Mouse (Mus musculus): ENCODE measurements around the gene Akt1s1. TPM values are rescaled to one million over a fixed set of nuclear protein-coding genes. Genes with fewer than 3 reads are reported as not detected.

Gene Akt1s1
- polyA plus RNA-seq, 1 experiment from 2014 or later, result 118 TPM

DNA sequence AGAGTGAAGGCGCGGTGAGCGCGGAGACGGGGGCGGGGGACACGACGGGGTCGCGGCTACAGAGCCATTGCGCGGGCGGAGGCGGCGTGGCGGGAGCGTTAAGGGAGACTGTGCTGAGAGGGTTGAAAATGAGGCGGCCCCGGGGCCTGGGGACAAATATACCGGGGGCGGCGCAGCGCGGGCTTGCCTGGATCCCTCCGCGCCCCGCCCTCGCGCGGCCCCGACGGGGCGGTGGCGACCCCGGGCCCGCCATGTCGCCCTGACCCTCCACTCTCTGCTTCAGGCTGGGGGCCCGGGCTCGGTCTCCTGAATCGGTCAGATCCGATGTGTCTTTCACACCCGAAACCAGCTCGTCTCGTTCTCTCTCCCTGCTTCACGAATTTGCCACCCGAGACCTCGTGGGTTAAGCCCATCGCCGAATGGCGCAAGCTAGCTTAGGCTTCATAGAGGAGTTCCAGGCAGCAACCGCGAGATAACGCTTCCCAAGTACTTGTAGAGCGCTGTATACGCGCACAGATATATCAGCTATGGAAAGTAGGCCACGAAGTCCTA lies 32.2 kb upstream of the Akt1s1 start, which contains the start of gene Atf5:
Atf5 (minus strand) TSS at position 189 of the 552 bp plus-strand sequence.
- WGBS, result under 1% methylated on average over 49 of the region's 57 CpGs
- H3K4me1 ChIP-seq, result peaks cover 50% of the 10 kb centered on the region
- H3K4me2 ChIP-seq, result peak within 1 kb of the TSS; percentile 71
- H3K27ac ChIP-seq, result peak within 1 kb of the TSS; percentile 98
- no peaks in the 10 kb centered on the region for H3K27me3 ChIP-seq
- peak within 1 kb of the TSS; percentile 86 for H3K4me3 ChIP-seq
- H3K9ac ChIP-seq, result peak within 1 kb of the TSS; percentile 92
- H3K9me3 ChIP-seq, result no peaks in the 10 kb centered on the region
- peaks cover 24% of the 10 kb centered on the region for H3K36me3 ChIP-seq
- ATAC-seq (ENCODE audit: insufficient number of reproducible peaks, low FRiP score, low TSS enrichment, low read depth), result peak; percentile 17; the same call in 1 of the 2 replicates

DNA sequence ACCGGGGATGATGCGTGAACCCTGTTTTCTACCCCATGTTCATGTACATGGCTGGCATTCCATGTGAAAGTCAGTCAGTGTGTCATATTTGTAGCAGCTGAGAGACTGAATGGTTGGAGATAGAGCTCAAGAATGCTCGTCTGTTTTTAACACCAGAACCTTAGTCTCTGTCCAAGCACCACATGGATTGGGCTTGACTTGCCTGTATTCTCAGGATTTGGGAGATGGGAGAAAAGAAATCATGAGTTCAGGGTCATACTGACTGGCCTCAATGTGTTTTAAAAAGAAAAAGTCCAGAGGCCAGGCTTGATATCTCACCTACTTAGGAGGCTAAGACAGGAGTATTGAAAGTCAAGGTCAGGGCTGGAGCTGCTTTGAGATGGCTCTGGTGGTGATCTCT lies 31.4 kb upstream of the Akt1s1 start:
- H3K4me1 ChIP-seq, result peaks cover 52% of the 10 kb centered on the region
- H3K4me3 ChIP-seq, result peak overlapping the region; percentile 86
- peaks cover 15% of the 10 kb centered on the region; the same call in 1 of the 2 replicates for H3K36me3 ChIP-seq
- H3K27ac ChIP-seq, result peak overlapping the region; percentile 98; the same call in 1 of the 2 replicates
- WGBS, result 16% methylated on average over 3 of the region's 3 CpGs
- peak overlapping the region; percentile 92; the same call in 1 of the 2 replicates for H3K9ac ChIP-seq
- ATAC-seq (ENCODE audit: insufficient number of reproducible peaks, low FRiP score, low TSS enrichment, low read depth), result no peak
- peak overlapping the region; percentile 71 for H3K4me2 ChIP-seq
- H3K9me3 ChIP-seq, result no peaks in the 10 kb centered on the region
- no peaks in the 10 kb centered on the region for H3K27me3 ChIP-seq

DNA sequence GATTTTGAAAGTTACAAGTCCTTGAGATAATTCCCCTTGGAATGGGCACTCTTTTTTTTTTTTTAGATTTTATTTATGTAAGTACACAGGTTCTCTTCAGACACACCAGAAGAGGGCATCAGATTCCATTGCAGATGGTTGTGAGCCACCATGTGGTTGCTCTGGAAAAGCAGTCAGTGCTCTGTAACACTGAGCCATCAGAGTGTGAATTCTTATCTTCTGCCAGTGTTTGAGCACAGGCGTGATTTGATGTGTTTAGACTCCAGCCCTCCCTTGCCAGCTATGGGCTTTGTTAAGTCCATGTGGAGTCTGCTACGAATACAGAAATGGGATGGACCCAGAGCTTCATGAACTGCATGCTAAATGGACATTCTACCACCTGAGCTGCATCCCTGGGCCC lies 30.6 kb upstream of the Akt1s1 start:
- H3K36me3 ChIP-seq, result peaks cover 8% of the 10 kb centered on the region; the same call in 1 of the 2 replicates
- 0 out of 2 replicates have a peak overlapping the region, but pooled peaks have one; percentile 92 for H3K9ac ChIP-seq
- 29% methylated on average over 2 of the region's 2 CpGs for WGBS
- H3K27ac ChIP-seq, result peak overlapping the region; percentile 67
- H3K27me3 ChIP-seq, result no peaks in the 10 kb centered on the region
- peak overlapping the region; percentile 86 for H3K4me3 ChIP-seq
- peaks cover 52% of the 10 kb centered on the region for H3K4me1 ChIP-seq
- no peaks in the 10 kb centered on the region for H3K9me3 ChIP-seq
- H3K4me2 ChIP-seq, result peak overlapping the region; percentile 71
- ATAC-seq (ENCODE audit: insufficient number of reproducible peaks, low FRiP score, low TSS enrichment, low read depth), result no peak

DNA sequence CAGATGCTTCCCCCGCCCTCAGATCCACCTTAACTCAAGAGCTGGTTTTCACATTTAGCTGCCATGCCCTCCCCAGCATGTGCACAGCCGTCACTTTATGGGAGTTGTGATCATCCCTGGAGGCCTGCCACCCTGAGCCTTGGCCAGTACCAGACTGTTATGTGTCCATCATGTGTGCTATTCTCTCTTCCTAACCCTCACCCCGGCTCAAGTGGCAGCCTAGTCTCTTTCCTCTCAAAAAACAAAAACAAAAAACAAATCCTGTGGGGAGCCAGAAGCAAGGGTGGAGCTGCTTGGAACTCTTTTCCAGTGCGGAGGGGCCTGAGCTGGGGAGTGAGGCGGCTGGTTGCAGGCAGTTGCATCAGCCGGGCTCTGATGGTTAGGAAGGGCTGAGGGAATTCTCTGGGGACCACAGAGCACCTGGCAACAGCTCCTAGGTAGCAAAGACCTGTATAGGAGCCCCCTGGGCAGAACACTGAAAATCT lies 30.0 kb upstream of the Akt1s1 start:
- H3K4me3 ChIP-seq, result peak overlapping the region; percentile 86
- H3K27me3 ChIP-seq, result no peaks in the 10 kb centered on the region
- peak overlapping the region; percentile 71 for H3K4me2 ChIP-seq
- H3K9me3 ChIP-seq, result no peaks in the 10 kb centered on the region
- H3K27ac ChIP-seq, result peak overlapping the region; percentile 67
- H3K36me3 ChIP-seq, result peaks cover 8% of the 10 kb centered on the region; the same call in 1 of the 2 replicates
- 0 out of 2 replicates have a peak overlapping the region, but pooled peaks have one; percentile 17 for H3K9ac ChIP-seq
- no peak for ATAC-seq (ENCODE audit: insufficient number of reproducible peaks, low FRiP score, low TSS enrichment, low read depth)
- 33% methylated on average over 6 of the region's 6 CpGs for WGBS
- H3K4me1 ChIP-seq, result peaks cover 53% of the 10 kb centered on the region

DNA sequence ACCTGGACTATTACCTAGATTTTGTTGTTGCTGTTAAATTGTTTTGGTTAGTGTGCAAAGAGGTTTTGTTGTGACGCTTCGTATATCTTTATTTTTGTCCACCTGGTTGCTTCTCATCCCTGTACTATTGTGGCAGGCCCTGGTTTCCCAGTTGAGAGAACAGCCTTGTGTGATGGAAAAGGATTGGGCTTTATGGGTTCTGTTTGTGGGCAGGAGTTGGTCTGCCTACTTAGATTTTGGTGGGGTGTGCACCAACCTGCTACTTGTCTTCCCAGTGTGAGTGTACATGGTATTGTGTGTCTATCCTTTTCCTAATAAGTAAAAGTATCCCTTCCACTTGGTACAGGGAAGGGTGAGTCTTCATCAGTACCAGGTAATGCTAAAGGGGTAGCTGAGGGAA lies 29.4 kb upstream of the Akt1s1 start:
- Histone ChIP-seq H3K4me2 (peak overlapping the region; percentile 71; the same call in 1 of the 2 replicates), H3K4me1 (peaks cover 57% of the 10 kb centered on the region), H3K9ac (0 out of 2 replicates have a peak overlapping the region, but pooled peaks have one; percentile 17), H3K27me3 (no peaks in the 10 kb centered on the region), H3K4me3 (peak overlapping the region; percentile 86), H3K27ac (peak overlapping the region; percentile 67; the same call in 1 of the 2 replicates), H3K36me3 (peaks cover 3% of the 10 kb centered on the region; the same call in 1 of the 2 replicates), H3K9me3 (no peaks in the 10 kb centered on the region)
- ATAC-seq (ENCODE audit: insufficient number of reproducible peaks, low FRiP score, low TSS enrichment, low read depth), result no peak
- WGBS, result 89% methylated on average over 2 of the region's 2 CpGs

DNA sequence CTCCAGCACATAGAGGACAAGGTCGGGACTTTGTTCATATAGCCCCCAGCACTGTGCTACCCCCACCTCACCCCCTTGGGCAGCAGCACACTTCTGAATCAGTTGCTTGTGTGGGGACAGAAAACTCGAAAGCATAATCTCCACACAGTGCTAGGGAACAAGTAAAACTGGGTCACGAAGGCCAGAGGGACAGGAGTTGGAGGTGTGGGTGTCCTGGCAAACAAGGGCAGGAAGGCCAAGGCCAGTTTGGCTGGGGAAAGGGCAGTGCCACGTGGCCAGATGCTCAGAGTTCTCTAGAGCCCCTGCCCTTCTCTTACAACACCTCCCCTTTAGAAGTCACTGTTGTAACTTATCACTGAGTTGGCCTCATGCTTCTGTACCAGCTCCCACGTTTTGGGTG lies 28.9 kb upstream of the Akt1s1 start:
- peak overlapping the region; percentile 71; the same call in 1 of the 2 replicates for H3K4me2 ChIP-seq

DNA sequence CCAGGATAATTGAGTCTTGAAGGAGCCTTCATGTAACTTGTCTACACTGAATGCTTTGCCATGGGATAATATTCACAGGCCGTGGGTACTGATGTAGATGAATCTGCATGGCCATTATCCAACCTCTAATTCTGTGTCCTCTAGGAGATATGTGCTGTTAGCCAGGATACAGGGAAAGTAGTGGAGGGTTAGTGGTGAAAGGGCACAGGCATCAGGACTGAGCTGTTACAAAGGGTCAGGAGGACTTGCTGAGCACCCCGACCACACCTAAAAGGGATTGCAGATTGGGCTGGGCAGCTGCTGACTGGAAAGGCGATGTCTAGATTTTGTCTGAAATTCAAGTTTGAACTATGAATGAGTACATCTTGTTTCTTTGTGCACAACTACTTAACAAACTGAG lies 28.3 kb upstream of the Akt1s1 start:
- H3K9me3 ChIP-seq, result no peaks in the 10 kb centered on the region
- no peak overlapping the region for H3K27ac ChIP-seq
- H3K4me3 ChIP-seq, result no peak overlapping the region
- no peak overlapping the region for H3K4me2 ChIP-seq
- H3K36me3 ChIP-seq, result no peaks in the 10 kb centered on the region; the same call in 1 of the 2 replicates
- WGBS, result 79% methylated on average over 3 of the region's 3 CpGs
- no peaks in the 10 kb centered on the region for H3K27me3 ChIP-seq
- H3K4me1 ChIP-seq, result peaks cover 52% of the 10 kb centered on the region
- no peak overlapping the region for H3K9ac ChIP-seq
- no peak for ATAC-seq (ENCODE audit: insufficient number of reproducible peaks, low FRiP score, low TSS enrichment, low read depth)

More for the DNA sequence above, 28.9 kb upstream of the Akt1s1 start:
- WGBS, result 61% methylated on average over 5 of the region's 5 CpGs
- no peak overlapping the region for H3K9ac ChIP-seq
- no peak for ATAC-seq (ENCODE audit: insufficient number of reproducible peaks, low FRiP score, low TSS enrichment, low read depth)
- no peaks in the 10 kb centered on the region for H3K27me3 ChIP-seq
- H3K4me1 ChIP-seq, result peaks cover 59% of the 10 kb centered on the region
- peak overlapping the region; percentile 86; the same call in 1 of the 2 replicates for H3K4me3 ChIP-seq
- H3K36me3 ChIP-seq, result no peaks in the 10 kb centered on the region; the same call in 1 of the 2 replicates
- H3K27ac ChIP-seq, result peak overlapping the region; percentile 44; the same call in 1 of the 2 replicates
- no peaks in the 10 kb centered on the region for H3K9me3 ChIP-seq

DNA sequence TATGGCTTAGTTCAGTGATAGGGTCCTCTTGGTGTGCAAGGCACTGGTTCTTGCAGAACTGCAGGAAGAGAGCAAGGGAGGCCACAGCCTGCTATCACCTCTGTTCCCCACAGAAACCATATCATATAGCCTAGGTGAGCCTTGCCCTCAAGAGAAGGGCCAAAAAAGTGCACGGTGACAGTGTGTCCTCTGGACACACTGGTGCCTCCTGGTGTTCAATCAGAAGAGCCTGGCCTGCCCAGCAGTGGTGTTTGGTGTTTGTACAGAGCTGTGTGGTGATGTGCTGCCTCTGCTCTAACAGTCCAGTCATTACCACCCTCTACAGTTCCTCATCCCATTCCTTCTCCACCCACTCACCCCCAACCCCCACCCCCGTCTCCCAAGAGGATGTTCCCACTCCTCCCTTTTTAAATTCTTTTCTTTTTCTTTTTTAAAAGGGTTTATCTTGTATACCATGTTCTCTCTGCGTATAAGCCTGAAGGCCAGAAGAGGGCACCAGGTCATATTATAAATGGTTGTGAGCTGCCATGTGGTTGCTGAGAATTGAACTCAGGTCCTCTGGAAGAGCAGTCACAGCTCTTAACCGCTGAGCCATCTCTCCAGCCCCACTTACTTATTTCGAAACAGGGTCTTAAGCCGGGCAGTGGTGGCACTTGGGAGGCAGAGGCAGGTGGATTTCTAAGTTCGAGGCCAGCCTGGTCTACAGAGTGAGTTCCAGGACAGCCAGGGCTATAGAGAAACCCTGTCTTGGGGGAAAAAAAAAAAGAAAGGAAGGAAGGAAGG lies 26.9 kb upstream of the Akt1s1 start:
- Histone ChIP-seq H3K9ac (no peak overlapping the region), H3K36me3 (no peaks in the 10 kb centered on the region; the same call in 1 of the 2 replicates), H3K27me3 (no peaks in the 10 kb centered on the region), H3K4me2 (no peak overlapping the region), H3K9me3 (no peaks in the 10 kb centered on the region), H3K27ac (no peak overlapping the region), H3K4me1 (peaks cover 51% of the 10 kb centered on the region), H3K4me3 (no peak overlapping the region)
- 82% methylated on average over 7 of the region's 7 CpGs for WGBS
- ATAC-seq (ENCODE audit: insufficient number of reproducible peaks, low FRiP score, low TSS enrichment, low read depth), result no peak

DNA sequence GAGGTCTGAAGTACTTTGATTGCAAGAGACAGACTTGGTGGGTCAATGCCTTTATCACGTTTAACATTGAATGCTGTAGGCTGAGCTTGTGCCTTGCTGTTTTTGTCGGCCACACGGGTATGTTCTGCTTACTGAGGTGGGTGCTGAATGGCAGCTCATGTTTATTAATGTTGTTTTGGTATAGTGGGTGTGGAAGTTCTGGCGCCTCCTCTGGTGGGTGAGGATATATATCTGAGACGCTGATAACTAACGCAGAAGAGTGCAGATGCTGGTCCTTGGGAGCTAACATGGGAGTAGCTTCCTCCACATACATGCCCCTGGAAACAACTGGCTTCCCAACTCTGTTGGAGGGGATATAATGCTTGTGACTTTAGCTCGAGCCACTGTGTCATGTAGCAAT lies 25.4 kb upstream of the Akt1s1 start:
- peaks cover 8% of the 10 kb centered on the region for H3K36me3 ChIP-seq
- H3K9ac ChIP-seq, result no peak overlapping the region
- H3K9me3 ChIP-seq, result no peaks in the 10 kb centered on the region
- H3K4me1 ChIP-seq, result peaks cover 38% of the 10 kb centered on the region
- H3K27ac ChIP-seq, result no peak overlapping the region
- H3K4me2 ChIP-seq, result no peak overlapping the region
- ATAC-seq (ENCODE audit: insufficient number of reproducible peaks, low FRiP score, low TSS enrichment, low read depth), result no peak
- no peaks in the 10 kb centered on the region for H3K27me3 ChIP-seq
- 44% methylated on average over 7 of the region's 7 CpGs for WGBS
- H3K4me3 ChIP-seq, result no peak overlapping the region

DNA sequence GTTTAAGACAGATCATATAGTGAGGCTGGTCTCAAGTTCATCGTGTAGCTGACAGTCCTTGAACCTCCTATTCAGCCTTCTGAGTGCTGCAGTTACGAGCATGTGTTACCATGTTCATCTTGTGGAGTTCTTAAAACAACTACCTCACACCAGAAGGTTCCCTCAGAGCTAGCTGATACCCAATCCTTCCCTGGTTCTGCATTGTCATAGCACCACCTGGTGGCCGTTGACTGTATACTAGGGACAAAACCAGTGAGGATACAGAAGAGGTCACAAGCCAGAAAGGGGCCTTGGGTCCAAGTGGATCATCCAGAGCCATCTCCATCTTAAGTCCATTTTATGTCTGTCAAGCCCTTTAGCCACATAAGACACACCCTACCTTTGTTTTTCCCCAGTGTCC lies 23.9 kb upstream of the Akt1s1 start:
- no peak overlapping the region for H3K9ac ChIP-seq
- H3K36me3 ChIP-seq, result peaks cover 23% of the 10 kb centered on the region
- no peaks in the 10 kb centered on the region for H3K9me3 ChIP-seq
- no peak overlapping the region for H3K4me3 ChIP-seq
- ATAC-seq (ENCODE audit: insufficient number of reproducible peaks, low FRiP score, low TSS enrichment, low read depth), result no peak
- H3K4me1 ChIP-seq, result peaks cover 24% of the 10 kb centered on the region
- H3K4me2 ChIP-seq, result no peak overlapping the region
- H3K27ac ChIP-seq, result no peak overlapping the region
- 16% methylated on average over 3 of the region's 3 CpGs for WGBS
- no peaks in the 10 kb centered on the region for H3K27me3 ChIP-seq

DNA sequence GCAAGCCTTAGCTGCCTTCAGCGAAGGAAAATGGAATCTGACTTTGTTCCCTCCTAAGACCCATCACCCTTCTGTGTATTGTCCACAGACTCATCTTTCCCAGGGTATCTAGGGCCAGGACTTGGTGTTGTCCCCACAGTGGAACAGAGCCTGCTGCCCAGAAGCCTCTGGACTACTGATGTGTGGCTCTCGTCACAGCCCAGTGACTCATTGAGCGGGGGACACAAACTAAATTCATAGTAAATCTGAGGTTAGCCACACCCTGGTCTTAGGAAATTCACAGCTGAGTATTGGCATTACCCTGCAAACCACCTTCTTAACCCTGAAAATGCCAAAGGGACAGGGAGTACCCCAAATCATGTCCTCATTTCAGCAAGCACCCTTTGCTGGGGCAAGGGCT lies 22.0 kb upstream of the Akt1s1 start:
- Histone ChIP-seq H3K27me3 (no peaks in the 10 kb centered on the region), H3K9me3 (no peaks in the 10 kb centered on the region), H3K27ac (no peak overlapping the region), H3K36me3 (peaks cover 40% of the 10 kb centered on the region), H3K4me3 (no peak overlapping the region), H3K9ac (no peak overlapping the region), H3K4me2 (no peak overlapping the region), H3K4me1 (peaks cover 11% of the 10 kb centered on the region; the same call in 1 of the 2 replicates)
- 77% methylated on average over 3 of the region's 3 CpGs for WGBS
- ATAC-seq (ENCODE audit: insufficient number of reproducible peaks, low FRiP score, low TSS enrichment, low read depth), result no peak

DNA sequence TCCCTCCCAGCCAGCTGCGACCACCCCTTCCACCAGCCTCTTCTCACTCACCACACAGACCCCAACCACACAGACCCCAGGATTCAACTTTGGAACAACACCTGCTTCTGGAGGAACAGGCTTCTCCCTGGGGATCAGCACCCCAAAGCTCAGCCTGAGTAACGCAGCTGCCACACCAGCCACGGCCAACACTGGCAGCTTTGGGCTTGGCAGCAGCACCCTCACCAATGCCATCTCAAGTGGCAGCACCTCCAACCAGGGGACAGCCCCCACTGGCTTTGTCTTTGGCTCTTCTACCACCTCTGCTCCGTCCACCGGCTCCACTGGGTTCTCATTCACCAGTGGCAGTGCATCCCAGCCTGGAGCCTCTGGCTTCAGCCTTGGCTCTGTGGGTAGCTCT lies 20.1 kb upstream of the Akt1s1 start:
- no peak overlapping the region for H3K9ac ChIP-seq
- H3K4me1 ChIP-seq, result peaks cover 16% of the 10 kb centered on the region
- peaks cover 43% of the 10 kb centered on the region for H3K36me3 ChIP-seq
- WGBS, result 85% methylated on average over 5 of the region's 5 CpGs
- no peak overlapping the region for H3K27ac ChIP-seq
- H3K4me2 ChIP-seq, result no peak overlapping the region
- H3K4me3 ChIP-seq, result no peak overlapping the region
- no peaks in the 10 kb centered on the region for H3K9me3 ChIP-seq
- no peaks in the 10 kb centered on the region for H3K27me3 ChIP-seq
- ATAC-seq (ENCODE audit: insufficient number of reproducible peaks, low FRiP score, low TSS enrichment, low read depth), result no peak

Data from limb, embryonic 15.5 days (tissue).